Mouse (Mus musculus) kidney, postnatal 0 days (tissue): ENCODE results near the gene Pnmal1. TPM values are rescaled to one million over a fixed set of nuclear protein-coding genes. Genes with fewer than 3 reads are reported as not detected.

Experiments
- ATAC-seq: fragments of 200-750 bp; cut with Nextera tagmentation; replicated peaks from 2 replicates; pipeline ENCODE4 v1.8.0; 2017; ENCODE audit warnings: low read depth, moderate number of reproducible peaks, moderate TSS enrichment, moderate library complexity; ENCODE audit not compliant: low FRiP score
- DNase-seq: peaks from one replicate; pipeline ENCODE4 v3.0.0-alpha.2; 2016; ENCODE audit warnings: low spot score
- H3K27ac ChIP-seq: fragments of 300-500 bp; sonication (generic); 2 replicates; pipeline ENCODE4 v1.5.1; 2014; ENCODE audit warnings: mild to moderate bottlenecking
- H3K27me3 ChIP-seq: fragments of 300-500 bp; sonication (generic); 2 replicates; pipeline ENCODE4 v1.6.1; 2014; ENCODE audit warnings: low read length, mixed read lengths; ENCODE audit not compliant: insufficient read depth
- H3K36me3 ChIP-seq: fragments of 300-500 bp; sonication (generic); 2 replicates; pipeline ENCODE4 v1.6.1; 2014; ENCODE audit warnings: low read length, mixed read lengths; ENCODE audit not compliant: insufficient read depth
- H3K4me1 ChIP-seq: fragments of 300-500 bp; sonication (generic); replicated peaks from 2 replicates; pipeline ENCODE4 v1.6.1; 2014; ENCODE audit warnings: antibody characterized with exemption, low read length, mixed read lengths; ENCODE audit not compliant: insufficient read depth
- H3K4me2 ChIP-seq: fragments of 300-500 bp; sonication (generic); 2 replicates; pipeline ENCODE4 v1.6.1; 2014; ENCODE audit warnings: mild to moderate bottlenecking, low read length, moderate library complexity, mixed read lengths
- H3K4me3 ChIP-seq: fragments of 300-500 bp; sonication (generic); replicated peaks from 2 replicates; pipeline ENCODE4 v1.5.1; 2014; ENCODE audit warnings: low read depth, low read length
- H3K9ac ChIP-seq: fragments of 300-500 bp; sonication (generic); 2 replicates; pipeline ENCODE4 v1.6.1; 2014; ENCODE audit warnings: low read depth, low read length
- H3K9me3 ChIP-seq: fragments of 300-500 bp; sonication (generic); replicated peaks from 2 replicates; pipeline ENCODE4 v1.6.1; 2016; ENCODE audit warnings: low read length, inconsistent platforms, mixed read lengths
- CTCF ChIP-seq: IDR thresholded peaks from 2 replicates; pipeline ENCODE4 v1.5.1; 2016; ENCODE audit warnings: antibody characterized with exemption, low read depth, mild to moderate bottlenecking, moderate library complexity
- WGBS: fragments of 180-500 bp; shearing (Covaris S2); extraction: QIAGEN DNeasy Blood & Tissue Kit; methylation state at CpG from one replicate; pipeline ENCODE4 v1.1.7; 2014; 5-methylcytosine and 5-hydroxymethylcytosine counted together
- polyA plus RNA-seq: library from polyadenylated mRNA; unstranded; fragments of >200 nt; fragmentation: Nextera tagmentation; extraction: Ambion mirVana; gene quantifications from 2 replicates; pipeline ENCODE4 v1.2.1, GENCODE M21; 2015

Gene Pnmal1
- polyA plus RNA-seq, 1 experiment from 2014 or later: 0.28 TPM

- H3K27me3 ChIP-seq: no peaks in the 10 kb centered on the region
- peaks cover 9% of the 10 kb centered on the region; the same call in 1 of the 2 replicates for H3K4me1 ChIP-seq
- peaks cover 48% of the 10 kb centered on the region for H3K36me3 ChIP-seq
- no peak for TF ChIP-seq CTCF
- H3K9me3 ChIP-seq: no peaks in the 10 kb centered on the region
- 91% methylated on average over 32 of the region's 32 CpGs for WGBS
- DNase-seq (no peak), ATAC-seq (no peak)
- no peak overlapping the region for H3K4me3 ChIP-seq
- H3K4me2 ChIP-seq: no peak overlapping the region
- no peak overlapping the region for H3K9ac ChIP-seq
- no peak overlapping the region for H3K27ac ChIP-seq
Observed at GRCm38 (mm10) chr7:16915461-16916340, 43.8 kb upstream of the Pnmal1 start.

GRCm38 (mm10) chr7:16916342-16917265 lies 42.9 kb upstream of the Pnmal1 start:
- DNase-seq: no peak

GRCm38 (mm10) chr7:16917447-16917846 lies 42.0 kb upstream of the Pnmal1 start:
- WGBS: 63% methylated on average over 11 of the region's 11 CpGs
- H3K9me3 ChIP-seq: no peaks in the 10 kb centered on the region
- no peak overlapping the region for H3K4me3 ChIP-seq
- H3K4me2 ChIP-seq: no peak overlapping the region
- DNase-seq (no peak), ATAC-seq (no peak)
- H3K9ac ChIP-seq: no peak overlapping the region
- TF ChIP-seq CTCF: no peak
- H3K27ac ChIP-seq: no peak overlapping the region
- H3K36me3 ChIP-seq: peaks cover 54% of the 10 kb centered on the region
- no peaks in the 10 kb centered on the region for H3K27me3 ChIP-seq
- peaks cover 26% of the 10 kb centered on the region for H3K4me1 ChIP-seq

More at GRCm38 (mm10) chr7:16916342-16917265, 42.9 kb upstream of the Pnmal1 start:
- no peaks in the 10 kb centered on the region for H3K9me3 ChIP-seq
- peaks cover 18% of the 10 kb centered on the region for H3K4me1 ChIP-seq
- peaks cover 53% of the 10 kb centered on the region for H3K36me3 ChIP-seq
- H3K4me3 ChIP-seq: no peak overlapping the region
- H3K27me3 ChIP-seq: no peaks in the 10 kb centered on the region
- no peak overlapping the region for H3K9ac ChIP-seq
- no peak overlapping the region for H3K4me2 ChIP-seq
- no peak overlapping the region for H3K27ac ChIP-seq
- 78% methylated on average over 30 of the region's 30 CpGs for WGBS
- ATAC-seq: no peak
- no peak for TF ChIP-seq CTCF

- H3K9ac ChIP-seq: no peak overlapping the region
- H3K9me3 ChIP-seq: no peaks in the 10 kb centered on the region
- WGBS: 73% methylated on average over 9 of the region's 9 CpGs
- TF ChIP-seq CTCF: no peak
- peaks cover 54% of the 10 kb centered on the region for H3K36me3 ChIP-seq
- H3K27ac ChIP-seq: no peak overlapping the region
- ATAC-seq (no peak), DNase-seq (no peak)
- peaks cover 26% of the 10 kb centered on the region for H3K4me1 ChIP-seq
- no peaks in the 10 kb centered on the region for H3K27me3 ChIP-seq
- H3K4me2 ChIP-seq: no peak overlapping the region
- no peak overlapping the region for H3K4me3 ChIP-seq
Observed at GRCm38 (mm10) chr7:16918014-16918413, 41.5 kb upstream of the Pnmal1 start.

- Histone ChIP-seq H3K4me2 (no peak overlapping the region), H3K27ac (no peak overlapping the region), H3K9ac (no peak overlapping the region), H3K27me3 (no peaks in the 10 kb centered on the region), H3K4me3 (no peak overlapping the region), H3K9me3 (no peaks in the 10 kb centered on the region), H3K36me3 (peaks cover 54% of the 10 kb centered on the region), H3K4me1 (peaks cover 26% of the 10 kb centered on the region)
- ATAC-seq: no peak
- no peak for DNase-seq
- no peak for TF ChIP-seq CTCF
- whole genome bisulfite sequencing: 62% methylated on average over 3 of the region's 3 CpGs
Observed at GRCm38 (mm10) chr7:16918670-16919069, 40.8 kb upstream of the Pnmal1 start.

GRCm38 (mm10) chr7:16919395-16920149 lies 39.9 kb upstream of the Pnmal1 start:
- Histone ChIP-seq H3K4me1 (peaks cover 26% of the 10 kb centered on the region), H3K4me2 (no peak overlapping the region), H3K9ac (0 out of 2 replicates have a peak overlapping the region, but pooled peaks have one; percentile 4), H3K4me3 (no peak overlapping the region), H3K9me3 (no peaks in the 10 kb centered on the region), H3K27me3 (no peaks in the 10 kb centered on the region), H3K36me3 (peaks cover 52% of the 10 kb centered on the region), H3K27ac (no peak overlapping the region)
- DNase-seq (no peak), ATAC-seq (no peak)
- no peak for TF ChIP-seq CTCF
- WGBS: 79% methylated on average over 13 of the region's 13 CpGs
